Mouse (Mus musculus) liver, embryonic 15.5 days (tissue): ENCODE measurements around the gene Mcat. TPM values are rescaled to one million over a fixed set of nuclear protein-coding genes. Genes with fewer than 3 reads are reported as not detected.

Experiments
- ATAC-seq: fragments of 200-750 bp; cut with Nextera tagmentation; 2 replicates; pipeline ENCODE4 v1.8.0; 2017; ENCODE audit warnings: moderate number of reproducible peaks, mild to moderate bottlenecking, moderate library complexity; ENCODE audit not compliant: insufficient read depth
- H3K27ac ChIP-seq: fragments of 300-500 bp; sonication (generic); replicated peaks from 2 replicates; pipeline ENCODE4 v1.5.1; 2015; ENCODE audit warnings: mild to moderate bottlenecking, inconsistent platforms
- H3K27me3 ChIP-seq: fragments of 300-500 bp; sonication (generic); 2 replicates; pipeline ENCODE4 v1.6.1; 2015; ENCODE audit warnings: mild to moderate bottlenecking, inconsistent platforms
- H3K36me3 ChIP-seq: fragments of 300-500 bp; sonication (generic); replicated peaks from 2 replicates; pipeline ENCODE4 v1.6.1; 2015; ENCODE audit warnings: moderate library complexity, mild to moderate bottlenecking, inconsistent platforms
- H3K4me1 ChIP-seq: fragments of 300-500 bp; sonication (generic); replicated peaks from 2 replicates; pipeline ENCODE4 v1.6.1; 2015; ENCODE audit warnings: inconsistent platforms
- H3K4me2 ChIP-seq: fragments of 300-500 bp; sonication (generic); 2 replicates; pipeline ENCODE4 v1.6.1; 2015; ENCODE audit warnings: moderate library complexity, mild to moderate bottlenecking, inconsistent platforms
- H3K4me3 ChIP-seq: fragments of 300-500 bp; sonication (generic); replicated peaks from 2 replicates; pipeline ENCODE4 v1.5.1; 2015; ENCODE audit warnings: mild to moderate bottlenecking, inconsistent platforms
- H3K9ac ChIP-seq: fragments of 300-500 bp; sonication (generic); 2 replicates; pipeline ENCODE4 v1.6.1; 2015; ENCODE audit warnings: moderate library complexity, mild to moderate bottlenecking, inconsistent platforms
- H3K9me3 ChIP-seq: fragments of 300-500 bp; sonication (generic); replicated peaks from 2 replicates; pipeline ENCODE4 v1.6.1; 2016; ENCODE audit warnings: inconsistent platforms
- WGBS: fragments of 180-500 bp; shearing (Covaris S2); methylation state at CpG from one replicate; pipeline ENCODE4 v1.1.7; 2015; ENCODE audit warnings: mixed read lengths; ENCODE audit not compliant: insufficient replicate concordance; 5-methylcytosine and 5-hydroxymethylcytosine counted together
- polyA plus RNA-seq: library from polyadenylated mRNA; unstranded; fragments of >200 nt; fragmentation: Nextera tagmentation; extraction: Ambion mirVana; gene quantifications from 2 replicates; pipeline ENCODE4 v1.2.1, GENCODE M21; 2015

Gene Mcat
- 15.4 and 16.8 TPM in 2 replicates for polyA plus RNA-seq

DNA sequence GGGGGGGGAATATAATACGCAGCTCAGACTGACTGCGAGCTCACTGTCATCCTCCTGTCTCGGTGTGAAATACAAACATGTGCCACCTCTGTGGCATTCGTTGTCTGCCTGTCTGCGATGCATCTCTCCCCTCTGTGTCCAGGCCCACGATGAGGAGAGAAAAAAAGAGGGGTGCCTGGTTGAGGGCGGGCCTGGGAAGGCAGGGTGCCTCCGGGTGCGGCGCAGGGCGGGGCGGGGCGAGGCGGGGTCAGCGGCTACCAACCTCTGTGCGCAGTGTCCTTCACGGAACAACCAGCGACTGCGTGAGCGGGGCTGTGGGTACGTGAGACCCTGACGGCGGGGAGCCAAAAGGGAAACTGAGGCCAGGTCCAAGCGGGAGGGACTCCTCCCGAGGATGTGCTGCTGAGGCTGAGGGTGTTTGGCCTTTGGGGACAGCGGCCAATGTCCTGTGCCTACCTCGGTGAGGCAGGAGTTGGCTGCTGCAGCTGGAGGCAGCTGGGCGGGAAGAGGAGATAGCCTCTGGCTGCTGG is at the start of gene Mcat, which contains the start of gene Tspo:
Mcat (minus strand) TSS at position 461 of the 530 bp plus-strand sequence.
Tspo (plus strand) TSS at position 266 of the 530 bp plus-strand sequence.
- WGBS, result 1% methylated on average over 28 of the region's 28 CpGs

DNA sequence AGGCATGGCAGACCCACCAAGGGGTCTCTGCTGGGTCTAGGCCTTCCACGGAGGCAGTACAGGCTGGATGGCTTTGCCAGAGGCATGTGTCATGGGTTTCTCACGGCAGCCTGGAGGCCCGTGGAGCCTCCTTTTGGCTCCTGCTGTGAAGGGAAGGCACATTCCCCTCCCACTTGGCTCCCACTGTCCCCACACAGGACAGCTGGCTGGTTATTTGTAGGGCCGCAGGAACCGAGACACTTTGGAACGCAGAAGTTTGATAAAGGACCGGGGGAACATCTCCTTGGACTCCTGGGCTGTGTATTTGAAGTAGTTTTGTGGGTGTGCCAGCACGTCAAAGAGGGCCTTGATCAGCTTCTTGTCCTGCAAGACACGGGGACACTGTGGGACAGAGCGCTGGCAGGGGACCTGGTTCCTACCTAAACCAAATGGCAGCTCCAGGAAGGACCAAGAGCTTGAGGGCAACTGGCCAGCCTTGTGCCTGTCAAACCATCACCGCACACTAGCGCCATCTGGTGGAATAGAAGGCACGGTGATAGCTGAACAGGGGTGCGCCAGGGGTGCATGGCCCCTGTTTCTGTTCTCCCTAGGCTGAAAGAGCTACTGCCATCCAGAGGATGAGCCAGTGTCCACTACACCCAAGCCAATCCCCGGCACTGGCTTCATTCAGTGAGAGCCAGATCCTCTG is 43.7 kb upstream of the Mcat start:
- ATAC-seq, result peak; percentile 60
- H3K4me3 ChIP-seq, result peak overlapping the region; percentile 14
- H3K9ac ChIP-seq, result peak overlapping the region; percentile 34; the same call in 1 of the 2 replicates
- no peaks in the 10 kb centered on the region for H3K36me3 ChIP-seq
- H3K27me3 ChIP-seq, result no peaks in the 10 kb centered on the region
- H3K4me1 ChIP-seq, result peaks cover 48% of the 10 kb centered on the region
- H3K9me3 ChIP-seq, result no peaks in the 10 kb centered on the region
- WGBS, result 40% methylated on average over 15 of the region's 15 CpGs
- peak overlapping the region; percentile 43 for H3K27ac ChIP-seq
- peak overlapping the region; percentile 61 for H3K4me2 ChIP-seq

More for the DNA sequence above, at the start of gene Mcat, which contains the start of gene Tspo:
- Histone ChIP-seq H3K9ac (peak within 1 kb of the TSS; percentile 76), H3K36me3 (no peaks in the 10 kb centered on the region), H3K4me3 (peak within 1 kb of the TSS; percentile 78), H3K9me3 (no peaks in the 10 kb centered on the region), H3K4me2 (peak within 1 kb of the TSS; percentile 91), H3K27me3 (no peaks in the 10 kb centered on the region), H3K4me1 (peaks cover 65% of the 10 kb centered on the region), H3K27ac (peak within 1 kb of the TSS; percentile 93)
- ATAC-seq, result peak; percentile 82

DNA sequence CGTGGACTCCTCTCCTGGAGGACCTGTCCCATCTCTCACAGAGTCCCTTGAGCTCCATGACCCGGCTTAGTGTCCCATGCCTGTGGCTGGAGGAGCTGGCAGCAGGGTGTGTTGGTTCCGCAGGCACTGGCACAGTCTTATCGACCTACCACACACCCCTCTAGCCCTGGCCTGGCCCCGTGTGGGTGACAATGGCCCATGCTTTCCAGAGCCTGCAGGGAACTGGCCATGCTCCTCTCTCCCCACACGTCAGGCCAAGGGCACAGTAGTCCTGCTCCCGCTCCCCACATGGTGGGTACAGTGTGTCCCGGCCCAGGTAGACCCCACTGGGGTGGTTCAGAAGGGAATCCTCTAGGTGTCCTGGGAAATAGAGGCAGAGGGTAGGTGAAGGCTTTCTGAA is 43.1 kb upstream of the Mcat start:
- 53% methylated on average over 8 of the region's 8 CpGs for WGBS
- peaks cover 51% of the 10 kb centered on the region for H3K4me1 ChIP-seq
- H3K27ac ChIP-seq, result peak overlapping the region; percentile 43
- peak overlapping the region; percentile 34; the same call in 1 of the 2 replicates for H3K9ac ChIP-seq
- peak overlapping the region; percentile 14 for H3K4me3 ChIP-seq
- no peaks in the 10 kb centered on the region for H3K9me3 ChIP-seq
- no peaks in the 10 kb centered on the region for H3K36me3 ChIP-seq
- no peaks in the 10 kb centered on the region for H3K27me3 ChIP-seq
- peak overlapping the region; percentile 61 for H3K4me2 ChIP-seq
- ATAC-seq, result peak; percentile 91

DNA sequence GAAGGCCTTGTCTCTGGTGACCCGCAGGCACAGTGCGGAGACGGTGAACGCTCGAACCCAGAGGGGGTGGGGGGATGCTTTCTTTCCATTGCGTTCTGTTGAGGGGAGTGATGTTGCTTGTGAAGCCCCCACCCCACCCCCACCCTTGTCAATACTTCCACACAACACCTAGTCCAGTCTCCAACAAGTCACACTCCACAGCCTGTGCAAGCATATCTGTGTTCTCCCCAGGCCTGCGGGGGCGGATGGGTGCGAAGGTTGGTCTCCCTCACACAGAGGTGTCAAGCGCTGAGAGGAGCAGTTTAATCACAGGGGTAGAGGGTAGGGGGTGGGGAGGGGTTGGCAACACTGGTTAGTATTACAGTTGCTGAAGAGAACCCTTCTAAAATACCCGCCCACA is 42.6 kb upstream of the Mcat start:
- Histone ChIP-seq H3K27me3 (no peaks in the 10 kb centered on the region), H3K4me3 (no peak overlapping the region), H3K27ac (peak overlapping the region; percentile 43), H3K9ac (no peak overlapping the region), H3K4me1 (peaks cover 55% of the 10 kb centered on the region), H3K4me2 (peak overlapping the region; percentile 61), H3K36me3 (no peaks in the 10 kb centered on the region), H3K9me3 (no peaks in the 10 kb centered on the region)
- peak; percentile 40 for ATAC-seq
- 80% methylated on average over 11 of the region's 11 CpGs for WGBS

DNA sequence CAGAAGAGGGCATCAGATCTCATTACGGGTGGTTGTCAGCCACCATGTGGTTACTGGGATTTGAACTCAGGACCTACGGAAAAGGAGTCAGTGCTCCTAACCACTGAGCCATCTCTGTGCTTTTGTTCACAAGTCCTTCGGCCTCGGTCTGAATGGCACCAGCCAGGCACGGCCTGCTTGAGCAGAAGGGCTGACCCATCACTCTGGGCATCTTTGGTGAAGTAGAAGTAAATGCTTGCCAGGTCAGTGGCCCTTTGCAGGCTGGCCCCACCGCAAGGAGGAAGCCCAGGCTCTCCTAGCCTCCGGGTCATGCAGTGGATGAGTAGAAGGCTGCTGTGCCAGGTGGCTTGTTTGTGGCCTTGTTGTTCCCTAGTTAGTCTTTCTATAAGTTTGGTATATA is 39.8 kb upstream of the Mcat start:
- ATAC-seq, result no peak
- no peak overlapping the region for H3K4me3 ChIP-seq
- H3K27ac ChIP-seq, result peak overlapping the region; percentile 38; the same call in 1 of the 2 replicates
- H3K4me1 ChIP-seq, result peaks cover 66% of the 10 kb centered on the region
- no peaks in the 10 kb centered on the region for H3K9me3 ChIP-seq
- 84% methylated on average over 7 of the region's 7 CpGs for WGBS
- H3K27me3 ChIP-seq, result no peaks in the 10 kb centered on the region
- no peak overlapping the region for H3K4me2 ChIP-seq
- H3K9ac ChIP-seq, result no peak overlapping the region
- H3K36me3 ChIP-seq, result no peaks in the 10 kb centered on the region

DNA sequence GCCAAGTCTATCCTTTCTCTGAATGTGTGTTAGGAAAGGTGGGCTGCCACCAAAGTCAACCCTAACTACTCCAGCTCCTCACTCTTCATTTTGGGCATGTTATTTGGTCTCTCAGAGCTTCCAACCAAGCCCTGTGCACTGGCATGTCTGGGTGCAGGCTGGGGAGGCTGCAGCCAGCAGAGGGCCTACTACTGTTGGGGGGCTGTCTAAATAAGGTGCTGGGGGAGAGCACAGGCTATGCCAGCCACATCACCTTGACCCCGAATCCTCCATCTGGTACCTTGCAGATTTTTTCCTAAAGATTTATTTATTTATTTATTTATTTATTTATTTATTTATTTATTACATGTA is 39.4 kb upstream of the Mcat start:
- Histone ChIP-seq H3K4me1 (peaks cover 66% of the 10 kb centered on the region), H3K9me3 (no peaks in the 10 kb centered on the region), H3K4me2 (no peak overlapping the region), H3K27me3 (no peaks in the 10 kb centered on the region), H3K36me3 (no peaks in the 10 kb centered on the region), H3K9ac (no peak overlapping the region), H3K27ac (no peak overlapping the region), H3K4me3 (no peak overlapping the region)
- ATAC-seq, result no peak
- whole genome bisulfite sequencing, result 79% methylated on average over 1 of the region's 1 CpGs

DNA sequence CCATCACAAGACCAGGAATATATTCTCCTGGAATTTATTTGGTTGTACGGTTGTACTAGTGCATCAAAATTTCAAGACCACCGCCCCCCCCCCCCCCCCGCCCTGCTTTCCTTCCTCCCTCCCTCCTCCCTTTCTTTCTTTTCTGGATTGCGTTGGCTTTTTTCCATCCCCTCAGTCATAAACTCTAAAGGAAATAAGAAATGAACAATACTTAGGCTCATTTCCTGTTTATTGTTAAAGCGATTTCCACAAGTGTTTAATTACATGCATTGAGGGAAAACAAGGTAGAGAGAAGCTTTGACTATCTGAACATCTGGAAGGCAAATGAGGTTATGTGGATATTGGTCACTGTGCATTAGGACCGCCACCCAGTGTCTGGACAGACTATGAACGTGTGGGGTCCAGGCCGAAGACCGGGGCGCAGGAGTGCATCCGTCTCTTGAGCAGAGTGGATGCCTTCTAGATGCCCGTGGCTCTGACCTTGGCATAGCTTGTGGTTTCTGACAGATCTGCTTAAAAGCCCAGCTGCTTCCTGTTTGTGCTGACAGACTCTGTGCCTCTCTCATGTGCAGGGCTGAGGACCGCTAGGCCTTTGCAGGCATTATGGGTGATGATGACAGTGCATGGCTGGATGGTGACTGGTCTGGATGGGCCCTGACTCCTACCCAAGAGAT is 38.9 kb upstream of the Mcat start:
- no peaks in the 10 kb centered on the region for H3K27me3 ChIP-seq
- no peak overlapping the region for H3K4me2 ChIP-seq
- H3K4me1 ChIP-seq, result peaks cover 62% of the 10 kb centered on the region
- no peak for ATAC-seq
- no peak overlapping the region for H3K27ac ChIP-seq
- H3K9me3 ChIP-seq, result no peaks in the 10 kb centered on the region
- H3K36me3 ChIP-seq, result peaks cover 5% of the 10 kb centered on the region
- H3K4me3 ChIP-seq, result no peak overlapping the region
- no peak overlapping the region for H3K9ac ChIP-seq
- 44% methylated on average over 13 of the region's 13 CpGs for WGBS

DNA sequence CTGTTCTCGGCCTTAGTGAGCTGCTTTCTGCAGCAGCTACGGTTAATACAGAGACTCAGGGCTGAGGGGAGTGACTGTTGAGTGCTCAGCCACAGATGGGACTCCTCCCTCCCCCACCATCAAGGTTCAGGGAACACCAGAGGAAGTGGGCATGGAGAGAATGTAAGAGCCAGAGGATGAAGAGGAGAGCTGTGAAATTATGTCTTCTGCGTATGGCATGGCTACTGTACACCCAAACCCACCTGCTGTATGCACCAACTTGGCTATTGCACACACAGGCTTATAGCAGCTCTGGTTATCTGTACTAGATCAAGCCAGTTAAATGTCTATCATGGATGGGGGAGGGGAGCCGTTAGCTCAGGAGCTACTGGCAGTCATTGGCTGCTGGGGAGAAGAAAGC is 37.6 kb upstream of the Mcat start:
- H3K27me3 ChIP-seq, result no peaks in the 10 kb centered on the region
- H3K27ac ChIP-seq, result peak overlapping the region; percentile 48; the same call in 1 of the 2 replicates
- H3K9me3 ChIP-seq, result no peaks in the 10 kb centered on the region
- no peak overlapping the region for H3K4me2 ChIP-seq
- no peak overlapping the region for H3K4me3 ChIP-seq
- H3K36me3 ChIP-seq, result peaks cover 9% of the 10 kb centered on the region
- peaks cover 60% of the 10 kb centered on the region for H3K4me1 ChIP-seq
- ATAC-seq, result no peak
- 25% methylated on average over 4 of the region's 4 CpGs for WGBS
- H3K9ac ChIP-seq, result no peak overlapping the region; the same call in 1 of the 2 replicates

DNA sequence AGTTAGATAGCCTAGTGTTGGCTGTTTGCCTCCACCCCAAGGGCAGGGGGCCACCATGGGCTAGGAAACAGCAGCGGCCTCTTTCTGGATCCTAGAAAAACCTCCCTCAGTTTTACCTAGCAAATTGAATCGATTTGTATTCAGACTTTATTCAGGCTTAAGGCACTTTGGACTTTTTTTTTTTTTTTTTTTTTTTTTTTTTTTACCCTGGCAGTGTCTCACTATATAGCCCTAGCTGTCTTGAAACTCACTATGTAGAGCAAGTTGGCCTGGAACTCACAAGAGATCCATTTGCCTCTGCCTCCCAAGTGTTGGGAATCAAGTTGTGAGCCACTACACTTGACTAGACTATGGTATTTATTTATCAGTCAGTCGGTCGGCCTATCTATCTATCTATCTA is 33.2 kb upstream of the Mcat start:
- H3K27ac ChIP-seq, result peak overlapping the region; percentile 64
- no peak overlapping the region for H3K9ac ChIP-seq
- no peak overlapping the region for H3K4me3 ChIP-seq
- peaks cover 61% of the 10 kb centered on the region for H3K4me1 ChIP-seq
- H3K9me3 ChIP-seq, result no peaks in the 10 kb centered on the region
- no peaks in the 10 kb centered on the region for H3K27me3 ChIP-seq
- ATAC-seq, result no peak
- WGBS, result 71% methylated on average over 4 of the region's 4 CpGs
- H3K4me2 ChIP-seq, result no peak overlapping the region
- peaks cover 9% of the 10 kb centered on the region for H3K36me3 ChIP-seq

DNA sequence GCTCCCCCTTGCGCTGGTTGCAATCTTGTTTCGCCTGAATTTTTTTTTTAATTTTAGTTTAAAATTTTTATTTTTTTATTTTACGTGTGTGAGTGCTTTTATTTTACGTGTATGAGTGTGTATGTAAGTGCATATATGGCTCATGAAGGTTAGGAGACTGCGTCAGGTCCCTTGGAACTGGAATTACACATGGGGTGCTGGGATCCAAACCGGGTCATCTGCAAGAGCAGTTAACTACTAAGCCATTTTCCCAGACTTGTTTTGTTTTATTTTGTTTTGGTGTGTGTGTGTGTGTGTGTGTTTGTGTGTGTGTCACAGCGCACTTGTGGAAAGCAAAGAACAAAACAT is 31.8 kb upstream of the Mcat start:
- Histone ChIP-seq H3K36me3 (peaks cover 22% of the 10 kb centered on the region), H3K4me3 (peak overlapping the region; percentile 96), H3K27ac (peak overlapping the region; percentile 64), H3K9ac (peak overlapping the region; percentile 96), H3K4me1 (peaks cover 64% of the 10 kb centered on the region), H3K9me3 (no peaks in the 10 kb centered on the region), H3K27me3 (no peaks in the 10 kb centered on the region), H3K4me2 (peak overlapping the region; percentile 87)
- no peak for ATAC-seq
- WGBS, result 24% methylated on average over 7 of the region's 7 CpGs
